Mouse (Mus musculus) embryonic fibroblast, embryonic 13.5 days (primary cell): ENCODE results near the gene Plcl2. TPM values are rescaled to one million over a fixed set of nuclear protein-coding genes. Genes with fewer than 3 reads are reported as not detected.

ENCODE experiments used
- H3K27ac ChIP-seq: 2 replicates; pipeline ENCODE4 v1.5.1; 2012; ENCODE audit warnings: low read length, control low read depth, inconsistent platforms; ENCODE audit not compliant: insufficient read depth
- H3K4me1 ChIP-seq: 2 replicates; pipeline ENCODE4 v1.6.1; 2011; ENCODE audit warnings: low read length; ENCODE audit not compliant: control insufficient read depth, insufficient read depth
- H3K4me3 ChIP-seq: 2 replicates; pipeline ENCODE4 v1.5.1; 2011; ENCODE audit warnings: mild to moderate bottlenecking, control low read depth, low read length; ENCODE audit not compliant: insufficient read depth
- CTCF ChIP-seq: IDR thresholded peaks from 2 replicates; pipeline ENCODE4 v1.5.1; 2011; ENCODE audit warnings: mild to moderate bottlenecking, control low read depth, low read length, moderate library complexity, borderline replicate concordance; ENCODE audit not compliant: insufficient read depth
- POLR2A ChIP-seq: IDR thresholded peaks from 2 replicates; pipeline ENCODE4 v1.6.1; 2011; ENCODE audit warnings: low read depth, mild to moderate bottlenecking, control low read depth, low read length, moderate library complexity
- polyA plus RNA-seq: library from polyadenylated mRNA; stranded (reverse); fragments of >200 nt; gene quantifications from 2 replicates; pipeline ENCODE4 v1.2.4, GENCODE M21; 2011; ENCODE audit warnings: low read depth; ENCODE audit not compliant: missing spikeins, insufficient read length

Gene Plcl2
- polyA plus RNA-seq, 1 experiment: 3.5 TPM

DNA sequence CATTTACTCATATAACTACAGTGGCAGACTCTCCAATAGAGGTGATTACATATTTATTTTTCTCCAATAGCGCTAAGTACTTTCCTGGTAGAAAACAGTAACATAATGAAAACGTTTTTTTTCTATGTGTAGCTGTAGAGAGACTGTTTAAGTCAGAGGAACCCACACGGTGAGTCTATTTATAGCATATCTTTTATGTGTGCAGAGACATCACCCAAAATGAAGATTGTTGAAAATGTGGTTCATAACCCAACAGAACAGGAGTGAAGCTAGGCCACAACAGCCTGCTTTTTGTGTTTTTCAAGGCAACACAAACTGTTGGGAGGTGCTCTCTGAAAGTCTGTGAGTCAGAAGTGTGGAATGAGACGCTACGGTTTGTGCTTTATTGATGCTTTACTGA, 24.2 kb upstream of the Plcl2 start:
- TF ChIP-seq POLR2A: no peak
- no peak for TF ChIP-seq CTCF
- Histone ChIP-seq H3K4me1 (no peaks in the 10 kb centered on the region), H3K4me3 (no peak overlapping the region), H3K27ac (no peak overlapping the region)

DNA sequence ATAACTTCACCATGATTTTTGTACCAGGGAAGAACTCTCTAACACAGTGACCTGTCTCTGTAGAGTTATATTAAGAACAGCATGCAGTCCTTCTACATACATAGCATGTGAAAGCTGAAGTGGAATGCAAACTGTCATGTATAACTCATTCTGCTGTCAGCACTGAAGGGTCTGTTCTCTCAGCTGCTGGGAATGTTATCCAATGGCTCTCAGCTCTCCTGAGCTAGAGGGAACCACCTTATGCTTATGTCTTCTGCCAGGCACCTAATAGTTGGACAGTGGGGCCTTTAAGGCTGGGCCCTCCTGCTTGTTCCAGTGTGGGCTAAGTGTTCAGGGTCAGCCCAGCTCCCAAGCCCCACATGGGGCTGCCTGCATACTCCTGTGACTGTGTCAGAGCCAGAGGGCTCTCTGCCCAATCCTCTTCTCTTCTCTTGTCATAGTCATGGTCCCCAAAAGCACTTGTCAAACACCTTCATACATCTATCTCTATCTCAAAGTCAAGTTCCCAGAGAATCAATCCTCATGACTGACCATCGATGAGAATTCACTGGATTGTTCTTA, 22.1 kb upstream of the Plcl2 start:
- no peak overlapping the region for H3K4me3 ChIP-seq
- no peak overlapping the region for H3K27ac ChIP-seq
- H3K4me1 ChIP-seq: no peaks in the 10 kb centered on the region
- no peak for TF ChIP-seq POLR2A
- TF ChIP-seq CTCF: no peak

DNA sequence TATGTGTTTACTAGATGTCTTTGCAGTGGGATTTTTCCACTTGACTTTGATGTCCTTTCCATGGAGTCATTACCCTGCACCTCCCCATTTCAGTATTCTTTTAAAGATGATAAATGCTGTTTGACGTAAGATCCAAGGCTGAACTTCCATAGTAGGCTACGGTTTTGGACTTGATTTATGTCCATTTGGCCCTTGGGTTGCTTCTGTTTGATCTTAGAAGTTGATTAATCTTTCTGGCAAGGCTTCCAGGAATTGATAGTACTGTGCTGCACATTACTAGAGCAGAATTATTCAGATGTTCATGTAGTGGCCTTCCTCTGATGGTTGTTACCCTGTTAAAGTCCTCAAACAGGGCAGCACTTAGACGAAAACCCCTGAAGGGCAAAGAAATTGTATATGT, 21.5 kb upstream of the Plcl2 start:
- no peak overlapping the region for H3K4me3 ChIP-seq
- H3K4me1 ChIP-seq: no peaks in the 10 kb centered on the region
- no peak for TF ChIP-seq POLR2A
- no peak for TF ChIP-seq CTCF
- no peak overlapping the region for H3K27ac ChIP-seq

GRCm38 (mm10) chr17:50488406-50488805, 20.8 kb upstream of the Plcl2 start:
- no peak for TF ChIP-seq CTCF
- TF ChIP-seq POLR2A: no peak
- Histone ChIP-seq H3K27ac (no peak overlapping the region), H3K4me3 (no peak overlapping the region), H3K4me1 (no peaks in the 10 kb centered on the region)

DNA sequence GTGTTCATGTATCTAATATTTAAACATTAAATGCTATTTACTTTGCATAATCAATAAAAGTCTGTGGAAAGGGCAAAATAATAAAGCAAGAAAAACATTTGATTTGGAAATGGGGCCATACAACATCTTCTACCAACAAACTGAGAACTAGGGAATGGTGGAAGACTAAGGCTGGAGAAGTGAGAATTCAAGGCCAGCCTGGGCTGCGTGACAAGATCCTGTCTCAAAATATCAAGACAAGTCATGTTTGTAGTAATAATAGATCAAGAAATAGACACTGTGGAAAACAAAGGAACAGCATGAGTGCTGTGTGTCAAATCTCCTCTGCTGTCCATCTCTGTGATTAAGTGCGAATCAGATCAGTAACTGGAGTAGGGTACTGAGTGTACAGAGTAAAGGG, 20.3 kb upstream of the Plcl2 start:
- TF ChIP-seq CTCF: no peak
- no peak for TF ChIP-seq POLR2A
- no peak overlapping the region for H3K27ac ChIP-seq
- H3K4me1 ChIP-seq: no peaks in the 10 kb centered on the region
- H3K4me3 ChIP-seq: no peak overlapping the region

DNA sequence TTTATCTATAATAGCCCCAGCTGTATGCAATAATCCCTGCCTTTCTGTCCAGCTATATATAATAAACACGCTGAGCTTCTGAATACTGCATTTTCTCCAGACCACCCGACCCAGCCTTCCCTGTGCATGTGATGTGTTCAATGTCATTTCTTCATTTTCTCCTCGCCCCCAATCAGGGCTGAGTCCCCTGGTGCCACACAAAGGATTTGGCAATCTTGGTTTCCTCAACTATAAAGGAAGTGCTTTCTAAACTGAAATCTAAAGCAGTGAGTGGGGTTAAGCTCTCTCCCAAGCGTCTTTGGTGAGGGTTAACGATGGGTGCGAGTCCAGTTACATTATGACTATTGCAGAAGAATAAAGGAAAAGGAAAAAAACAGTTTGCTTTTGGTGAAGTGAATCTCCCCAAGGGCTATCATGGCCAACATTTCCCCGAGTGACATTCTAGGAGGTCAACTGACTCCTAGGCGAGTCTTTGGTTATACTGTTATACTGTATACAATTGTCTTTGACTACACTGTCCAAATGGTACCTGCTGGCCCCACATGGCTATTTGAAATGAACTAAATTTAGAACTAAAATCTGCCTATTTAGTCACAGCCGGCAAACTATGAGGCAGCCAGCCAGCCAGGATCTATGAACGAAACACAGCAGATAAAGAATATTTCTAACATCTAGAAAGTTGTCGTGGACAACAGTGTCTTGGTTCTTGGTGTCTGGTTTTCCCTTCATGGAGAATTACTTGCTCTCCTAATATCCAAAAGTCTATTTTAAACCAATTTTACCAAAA, 18.4 kb upstream of the Plcl2 start:
- Histone ChIP-seq H3K4me3 (no peak overlapping the region), H3K4me1 (no peaks in the 10 kb centered on the region), H3K27ac (no peak overlapping the region)
- TF ChIP-seq POLR2A (no peak), CTCF (no peak)

DNA sequence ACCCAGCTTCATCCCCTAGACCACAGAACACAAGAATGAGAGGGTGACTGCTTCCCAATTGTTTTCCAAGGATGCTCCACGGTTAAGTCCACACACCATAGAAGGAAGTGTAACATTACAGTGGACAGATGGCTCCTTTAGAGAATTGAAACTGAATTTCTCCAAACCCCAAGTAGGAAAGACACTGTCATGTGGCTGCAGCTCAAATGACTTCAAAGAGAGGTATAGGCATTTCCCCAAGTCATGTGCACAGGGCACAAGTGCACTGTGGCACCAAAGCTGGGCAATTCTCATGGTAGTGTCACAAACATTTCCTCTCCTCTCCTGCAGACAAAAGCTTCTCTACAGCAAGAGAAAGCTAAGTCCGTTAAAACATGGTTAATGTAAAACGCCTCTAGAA, 17.7 kb upstream of the Plcl2 start:
- Histone ChIP-seq H3K4me1 (no peaks in the 10 kb centered on the region), H3K4me3 (no peak overlapping the region), H3K27ac (no peak overlapping the region)
- TF ChIP-seq CTCF (no peak), POLR2A (no peak)

- no peak overlapping the region for H3K4me3 ChIP-seq
- TF ChIP-seq CTCF (no peak), POLR2A (no peak)
- H3K4me1 ChIP-seq: no peaks in the 10 kb centered on the region
- no peak overlapping the region for H3K27ac ChIP-seq
These were observed 13.8 kb upstream of the Plcl2 start for GRCm38 (mm10) chr17:50495216-50495889.

DNA sequence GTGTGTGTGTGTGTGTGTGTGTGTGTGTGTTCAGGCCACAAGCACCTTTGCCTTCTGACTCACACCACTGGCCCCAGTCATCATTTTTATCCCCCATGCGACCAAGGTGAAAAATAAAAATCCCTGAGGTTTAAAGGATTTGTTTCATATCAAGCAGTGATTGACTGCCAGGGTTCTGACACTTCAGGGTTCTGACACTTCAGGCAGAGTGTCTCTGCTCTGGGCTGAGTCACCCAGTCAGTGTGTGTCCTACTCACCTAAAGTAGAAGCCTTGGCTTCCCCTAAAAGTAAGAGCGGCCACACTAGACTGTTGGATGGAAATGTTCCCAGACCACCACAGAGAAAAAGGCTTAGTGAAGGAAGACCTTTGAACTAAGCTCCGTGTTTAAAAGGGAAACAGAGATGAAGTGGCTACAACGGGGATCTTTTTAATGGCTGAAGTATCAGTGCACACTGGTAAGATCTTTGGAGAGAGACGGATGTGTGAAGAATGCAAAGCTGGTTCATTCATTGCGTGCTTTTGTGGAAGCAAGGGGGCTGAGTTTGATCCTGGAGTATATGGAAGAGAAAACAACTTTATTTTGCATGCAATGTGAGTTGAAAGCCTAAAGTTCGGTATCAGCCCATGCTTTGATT, 11.0 kb upstream of the Plcl2 start:
- no peaks in the 10 kb centered on the region for H3K4me1 ChIP-seq
- no peak for TF ChIP-seq POLR2A
- TF ChIP-seq CTCF: no peak
- no peak overlapping the region for H3K4me3 ChIP-seq
- no peak overlapping the region for H3K27ac ChIP-seq
